Mouse (Mus musculus) brown adipose tissue, adult 24 weeks (tissue): Measurements from ENCODE around the gene Wfikkn1. TPM values are rescaled to one million over a fixed set of nuclear protein-coding genes. Genes with fewer than 3 reads are reported as not detected.

Experiments
- H3K27ac ChIP-seq: fragments of 200-500 bp; replicated peaks from 2 replicates; pipeline ENCODE4 v1.5.1; 2012; ENCODE audit warnings: low read depth, mild to moderate bottlenecking, low read length
- H3K4me1 ChIP-seq: fragments of 200-500 bp; 2 replicates; pipeline ENCODE4 v1.6.1; 2012; ENCODE audit warnings: low read length, mixed read lengths; ENCODE audit not compliant: control insufficient read depth, insufficient read depth, insufficient read length
- H3K4me3 ChIP-seq: fragments of 200-500 bp; 2 replicates; pipeline ENCODE4 v1.5.1; 2012; ENCODE audit warnings: low read depth, mild to moderate bottlenecking, low read length, moderate library complexity; ENCODE audit not compliant: insufficient read depth
- polyA plus RNA-seq: library from polyadenylated mRNA; stranded (reverse); fragments of >200 nt; gene quantifications from 2 replicates; pipeline ENCODE4 v1.2.4, GENCODE M21; 2012; ENCODE audit not compliant: missing spikeins, insufficient read depth, insufficient read length

Gene Wfikkn1
- polyA plus RNA-seq, 1 experiment: not detected

GRCm38 (mm10) chr17:25841117-25841880 lies 39.4 kb downstream of the Wfikkn1 start, which contains the start of gene Gm20683:
Gm20683 (minus strand) TSS chr17:25841763.
- Histone ChIP-seq H3K4me1 (peaks cover 8% of the 10 kb centered on the region), H3K27ac (no peak within 1 kb of the TSS), H3K4me3 (no peak within 1 kb of the TSS)

- peaks cover 16% of the 10 kb centered on the region for H3K4me1 ChIP-seq
- H3K27ac ChIP-seq: no peak overlapping the region
These were observed 40.1 kb downstream of the Wfikkn1 start for GRCm38 (mm10) chr17:25840519-25840918.

GRCm38 (mm10) chr17:25839455-25840235 lies 41.0 kb downstream of the Wfikkn1 start:
- H3K4me3 ChIP-seq: no peak overlapping the region
- peaks cover 23% of the 10 kb centered on the region for H3K4me1 ChIP-seq
- no peak overlapping the region for H3K27ac ChIP-seq

More at GRCm38 (mm10) chr17:25840519-25840918, 40.1 kb downstream of the Wfikkn1 start:
- no peak overlapping the region for H3K4me3 ChIP-seq

- H3K4me1 ChIP-seq: peaks cover 24% of the 10 kb centered on the region
- no peak overlapping the region for H3K27ac ChIP-seq
- H3K4me3 ChIP-seq: no peak overlapping the region
These were observed 41.8 kb downstream of the Wfikkn1 start for GRCm38 (mm10) chr17:25838904-25839303.

GRCm38 (mm10) chr17:25837533-25837932 lies 43.1 kb downstream of the Wfikkn1 start:
- Histone ChIP-seq H3K4me3 (no peak overlapping the region), H3K27ac (no peak overlapping the region), H3K4me1 (peaks cover 17% of the 10 kb centered on the region)

GRCm38 (mm10) chr17:25837076-25837410 lies 43.6 kb downstream of the Wfikkn1 start, which contains the start of gene Rhbdl1:
Rhbdl1 (minus strand) TSS chr17:25837295.
- peaks cover 18% of the 10 kb centered on the region for H3K4me1 ChIP-seq
- H3K27ac ChIP-seq: peak within 1 kb of the TSS; percentile 50
- H3K4me3 ChIP-seq: peak within 1 kb of the TSS; percentile 44

- Histone ChIP-seq H3K27ac (peak overlapping the region; percentile 50), H3K4me1 (peaks cover 23% of the 10 kb centered on the region)
These were observed 44.1 kb downstream of the Wfikkn1 start for GRCm38 (mm10) chr17:25836397-25837075.

GRCm38 (mm10) chr17:25835816-25836215 lies 44.8 kb downstream of the Wfikkn1 start:
- H3K27ac ChIP-seq: peak overlapping the region; percentile 50; the same call in 1 of the 2 replicates
- H3K4me1 ChIP-seq: peaks cover 25% of the 10 kb centered on the region
- H3K4me3 ChIP-seq: peak overlapping the region; percentile 44

More at GRCm38 (mm10) chr17:25836397-25837075, 44.1 kb downstream of the Wfikkn1 start:
- peak overlapping the region; percentile 44 for H3K4me3 ChIP-seq

- H3K4me1 ChIP-seq: peaks cover 25% of the 10 kb centered on the region
- no peak overlapping the region for H3K27ac ChIP-seq
- H3K4me3 ChIP-seq: peak overlapping the region; percentile 76; the same call in 1 of the 2 replicates
These were observed 45.4 kb downstream of the Wfikkn1 start for GRCm38 (mm10) chr17:25835301-25835700.

- Histone ChIP-seq H3K4me1 (peaks cover 26% of the 10 kb centered on the region), H3K4me3 (peak overlapping the region; percentile 76), H3K27ac (no peak overlapping the region; the same call in 1 of the 2 replicates)
These were observed 45.9 kb downstream of the Wfikkn1 start for GRCm38 (mm10) chr17:25834595-25835222.

GRCm38 (mm10) chr17:25833961-25834594 lies 46.6 kb downstream of the Wfikkn1 start:
- peak overlapping the region; percentile 76 for H3K4me3 ChIP-seq
- peaks cover 31% of the 10 kb centered on the region for H3K4me1 ChIP-seq
- H3K27ac ChIP-seq: peak overlapping the region; percentile 96

- Histone ChIP-seq H3K27ac (peak within 1 kb of the TSS; percentile 96), H3K4me1 (peaks cover 31% of the 10 kb centered on the region), H3K4me3 (peak within 1 kb of the TSS; percentile 87)
These were observed 47.4 kb downstream of the Wfikkn1 start, which contains the start of gene Stub1 for GRCm38 (mm10) chr17:25833291-25833663. Stub1 (minus strand) TSS chr17:25833404.

- Histone ChIP-seq H3K4me1 (peaks cover 31% of the 10 kb centered on the region), H3K4me3 (peak overlapping the region; percentile 87), H3K27ac (peak overlapping the region; percentile 96)
These were observed 48.0 kb downstream of the Wfikkn1 start for GRCm38 (mm10) chr17:25832436-25833290.
